Mouse (Mus musculus): Measurements from ENCODE around the gene Prpf8. TPM values are rescaled to one million over a fixed set of nuclear protein-coding genes. Genes with fewer than 3 reads are reported as not detected.

Gene Prpf8
- total and polyA plus RNA-seq, 3 experiments: 187 to 345 (median 246) TPM

DNA sequence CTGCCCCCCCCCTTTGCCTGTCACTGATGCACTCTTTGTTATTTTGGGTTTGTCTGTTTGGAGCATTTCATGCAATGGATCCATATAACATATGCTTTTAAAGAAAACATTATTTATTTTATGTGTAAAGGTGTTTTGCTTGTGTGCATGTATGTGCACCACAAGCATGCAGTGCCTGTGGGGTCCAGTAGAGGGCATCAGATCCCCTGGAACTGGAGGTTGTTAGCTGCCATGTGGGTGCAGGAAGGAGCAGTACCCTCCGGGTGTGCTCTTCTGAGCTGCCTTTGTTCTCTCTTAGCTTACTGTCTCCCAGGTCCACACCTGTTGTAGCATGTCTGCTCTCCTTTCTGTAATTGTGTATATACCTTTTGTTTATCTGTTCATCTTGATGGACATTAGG lies 71.5 kb downstream of the Prpf8 start:
- Histone ChIP-seq H3K4me3 (replicated peaks in 1 of 3; ENCODE audit: low read depth in 2 of 3, low read length in 2 of 3, poor library complexity in 1 of 3) (no peak overlapping the region), H3K79me2 (replicated peaks; ENCODE audit: control insufficient read depth, extremely low read depth, insufficient read depth, poor library complexity, severe bottlenecking) (no peaks in the 10 kb centered on the region), H3K9ac (ENCODE audit: insufficient read depth, low read depth) (no peak overlapping the region), H3K4me2 (ENCODE audit: insufficient read depth, low read depth, poor library complexity, severe bottlenecking) (no peak overlapping the region), H3K4me1 (ENCODE audit: control insufficient read depth in 1 of 2, insufficient read depth in 2 of 2) (peaks cover 26 to 57% of the 10 kb centered on the region in 2 experiments), H3K36me3 (replicated peaks in 1 of 2; ENCODE audit: control insufficient read depth in 1 of 2, insufficient read depth in 1 of 2, low read length in 1 of 2) (peaks cover 0 to 29% of the 10 kb centered on the region in 2 experiments), H3K27me3 (replicated peaks) (no peaks in the 10 kb centered on the region), H3K9me3 (replicated peaks; ENCODE audit: low read length) (peaks cover 6% of the 10 kb centered on the region), H3K27ac (ENCODE audit: insufficient read depth, low read depth) (no peak overlapping the region)
- peak; percentile 51 for DNase-seq (ENCODE audit: extremely low read depth)
- dilution Hi-C loops (cut with MboI; ENCODE audit: extremely low pct_ligation_motif_present, extremely low pct_unique_long_range_greater_than_20kb, low sequenced_read_pairs) (no loop called here), in situ Hi-C loops (cut with MboI; ENCODE audit: low pct_ligation_motif_present, low pct_unique_long_range_greater_than_20kb, low sequenced_read_pairs) (no loop called here)
- TF ChIP-seq RAD21 (IDR thresholded peaks at IDR 0.05; ENCODE audit: low read depth, low read length) (peak; percentile 39), GABPA (IDR thresholded peaks at IDR 0.05; ENCODE audit: insufficient replicate concordance, low read depth, low read length) (no peak), MYC (IDR thresholded peaks at IDR 0.05; ENCODE audit: low read depth, low read length) (peak; percentile 48; the same call in 1 of the 2 replicates), KAT2A (IDR thresholded peaks at IDR 0.05; ENCODE audit: insufficient replicate concordance, low read length) (no peak), SMC3 (IDR thresholded peaks at IDR 0.05; ENCODE audit: low read depth, low read length) (peak; percentile 45), ZMIZ1 (IDR thresholded peaks at IDR 0.05; ENCODE audit: low read depth, low read length) (no peak), EP300 (IDR thresholded peaks at IDR 0.05; ENCODE audit: low read length) (no peak), SIN3A (IDR thresholded peaks at IDR 0.05; ENCODE audit: low read length) (no peak), MAX (IDR thresholded peaks at IDR 0.05; ENCODE audit: low read length) (peak; percentile 40; the same call in 1 of the 2 replicates), TCF12 (IDR thresholded peaks at IDR 0.05; ENCODE audit: low read depth, low read length) (no peak), CTCF (conservative IDR thresholded peaks at IDR 0.05 in 1 of 2, IDR thresholded peaks at IDR 0.05 in 1 of 2; ENCODE audit: low read depth in 2 of 2, low read length in 2 of 2) (peak; percentile 40 to 68)

Other genes starting within 250 kb of the Prpf8 start
- 287 and 354 TPM in 2 replicates for gene Rpa1, start 138.5 kb upstream of the Prpf8 start, total RNA-seq (2012; rRNA removed)
- 357 and 379 TPM in 2 replicates for gene Rpa1, start 138.5 kb upstream of the Prpf8 start, total RNA-seq (2014; rRNA removed)
- gene Rpa1, start 138.5 kb upstream of the Prpf8 start, polyA plus RNA-seq (2012; ENCODE audit: insufficient read length, low read depth): 230 and 247 TPM in 2 replicates
- gene Smyd4, start 138.4 kb upstream of the Prpf8 start, total RNA-seq (2012; rRNA removed): 11.5 and 13.9 TPM in 2 replicates
- gene Smyd4, start 138.4 kb upstream of the Prpf8 start, total RNA-seq (2014; rRNA removed): 13.9 and 15.4 TPM in 2 replicates
- 11.8 and 12.5 TPM in 2 replicates for gene Smyd4, start 138.4 kb upstream of the Prpf8 start, polyA plus RNA-seq (2012; ENCODE audit: insufficient read length, low read depth)
- 26.0 and 30.3 TPM in 2 replicates for gene Serpinf1, start 64.1 kb upstream of the Prpf8 start, total RNA-seq (2012; rRNA removed)
- 56.5 and 58.4 TPM in 2 replicates for gene Serpinf1, start 64.1 kb upstream of the Prpf8 start, total RNA-seq (2014; rRNA removed)
- 119 and 131 TPM in 2 replicates for gene Serpinf1, start 64.1 kb upstream of the Prpf8 start, polyA plus RNA-seq (2012; ENCODE audit: insufficient read length, low read depth)
- gene Serpinf2, start 47.2 kb upstream of the Prpf8 start, total RNA-seq (2012; rRNA removed): 0.08 TPM in 1 of 2 replicates, not detected in the other
- gene Serpinf2, start 47.2 kb upstream of the Prpf8 start, total RNA-seq (2014; rRNA removed): 0.11 TPM in 1 of 2 replicates, not detected in the other
- gene Serpinf2, start 47.2 kb upstream of the Prpf8 start, polyA plus RNA-seq (2012; ENCODE audit: insufficient read length, low read depth): 0.26 TPM in 1 of 2 replicates, not detected in the other
- gene Wdr81, start 32.1 kb upstream of the Prpf8 start, total RNA-seq (2012; rRNA removed): 14.3 and 16.3 TPM in 2 replicates
- 3.0 and 3.1 TPM in 2 replicates for gene Wdr81, start 32.1 kb upstream of the Prpf8 start, total RNA-seq (2014; rRNA removed)
- gene Wdr81, start 32.1 kb upstream of the Prpf8 start, polyA plus RNA-seq (2012; ENCODE audit: insufficient read length, low read depth): 12.7 and 13.7 TPM in 2 replicates
- 0.17 and 0.81 TPM in 2 replicates for gene Tlcd2, start 25.1 kb upstream of the Prpf8 start, total RNA-seq (2012; rRNA removed)
- gene Tlcd2, start 25.1 kb upstream of the Prpf8 start, total RNA-seq (2014; rRNA removed): not detected in 2 replicates
- gene Tlcd2, start 25.1 kb upstream of the Prpf8 start, polyA plus RNA-seq (2012; ENCODE audit: insufficient read length, low read depth): 0.40 and 0.86 TPM in 2 replicates
- 0.63 and 0.72 TPM in 2 replicates for gene Rilp, start 23.3 kb downstream of the Prpf8 start, total RNA-seq (2012; rRNA removed)
- gene Rilp, start 23.3 kb downstream of the Prpf8 start, total RNA-seq (2014; rRNA removed): 0.17 and 0.31 TPM in 2 replicates
- 0.76 and 1.1 TPM in 2 replicates for gene Rilp, start 23.3 kb downstream of the Prpf8 start, polyA plus RNA-seq (2012; ENCODE audit: insufficient read length, low read depth)
- gene Scarf1, start 26.7 kb downstream of the Prpf8 start, total RNA-seq (2012; rRNA removed): 0.59 and 0.76 TPM in 2 replicates
- gene Scarf1, start 26.7 kb downstream of the Prpf8 start, total RNA-seq (2014; rRNA removed): 0.24 and 0.28 TPM in 2 replicates
- gene Scarf1, start 26.7 kb downstream of the Prpf8 start, polyA plus RNA-seq (2012; ENCODE audit: insufficient read length, low read depth): 0.76 and 0.90 TPM in 2 replicates
- 6.5 and 8.9 TPM in 2 replicates for gene Slc43a2, start 44.9 kb downstream of the Prpf8 start, total RNA-seq (2012; rRNA removed)
- gene Slc43a2, start 44.9 kb downstream of the Prpf8 start, total RNA-seq (2014; rRNA removed): 3.5 and 5.0 TPM in 2 replicates
- 6.8 and 8.8 TPM in 2 replicates for gene Slc43a2, start 44.9 kb downstream of the Prpf8 start, polyA plus RNA-seq (2012; ENCODE audit: insufficient read length, low read depth)
- gene Pitpna, start 101.3 kb downstream of the Prpf8 start, total RNA-seq (2012; rRNA removed): 61.8 and 75.8 TPM in 2 replicates
- gene Pitpna, start 101.3 kb downstream of the Prpf8 start, total RNA-seq (2014; rRNA removed): 80.7 and 84.6 TPM in 2 replicates
- gene Pitpna, start 101.3 kb downstream of the Prpf8 start, polyA plus RNA-seq (2012; ENCODE audit: insufficient read length, low read depth): 243 and 290 TPM in 2 replicates
- gene Inpp5k, start 144.2 kb downstream of the Prpf8 start, total RNA-seq (2012; rRNA removed): 25.5 and 31.2 TPM in 2 replicates
- gene Inpp5k, start 144.2 kb downstream of the Prpf8 start, total RNA-seq (2014; rRNA removed): 40.7 and 41.9 TPM in 2 replicates
- gene Inpp5k, start 144.2 kb downstream of the Prpf8 start, polyA plus RNA-seq (2012; ENCODE audit: insufficient read length, low read depth): 30.5 and 35.6 TPM in 2 replicates
- gene Myo1c, start 163.7 kb downstream of the Prpf8 start, total RNA-seq (2012; rRNA removed): 41.1 and 47.3 TPM in 2 replicates
- 21.9 and 24.8 TPM in 2 replicates for gene Myo1c, start 163.7 kb downstream of the Prpf8 start, total RNA-seq (2014; rRNA removed)
- gene Myo1c, start 163.7 kb downstream of the Prpf8 start, polyA plus RNA-seq (2012; ENCODE audit: insufficient read length, low read depth): 46.6 and 52.0 TPM in 2 replicates
- gene Crk, start 192.4 kb downstream of the Prpf8 start, total RNA-seq (2012; rRNA removed): 37.8 and 42.2 TPM in 2 replicates
- gene Crk, start 192.4 kb downstream of the Prpf8 start, total RNA-seq (2014; rRNA removed): 39.9 and 44.3 TPM in 2 replicates
- gene Crk, start 192.4 kb downstream of the Prpf8 start, polyA plus RNA-seq (2012; ENCODE audit: insufficient read length, low read depth): 44.6 and 46.1 TPM in 2 replicates
- 348 and 421 TPM in 2 replicates for gene Ywhae, start 246.1 kb downstream of the Prpf8 start, total RNA-seq (2012; rRNA removed)
- gene Ywhae, start 246.1 kb downstream of the Prpf8 start, total RNA-seq (2014; rRNA removed): 129 and 130 TPM in 2 replicates
- 1,436 and 1,665 TPM in 2 replicates for gene Ywhae, start 246.1 kb downstream of the Prpf8 start, polyA plus RNA-seq (2012; ENCODE audit: insufficient read length, low read depth)

Measured in CH12.LX (cell line).